Mouse (Mus musculus): ENCODE measurements around the gene Pou2f1. TPM values are rescaled to one million over a fixed set of nuclear protein-coding genes. Genes with fewer than 3 reads are reported as not detected.
A peak's percentile ranks its signal among the peaks of the same experiment; 100 is the strongest.

The Pou2f1 gene
- total RNA-seq, 2 experiments from 2014 or later: 14.2 to 18.0 TPM

GRCm38 (mm10) chr1:165969001-165969690 lies 33.3 kb downstream of the Pou2f1 start:
- intact Hi-C loops (cut with DNase I): loop anchor here (2.0 to 10.0 kb wide), 2 partner anchors 114 to 188 kb away; no protein-coding TSS in a partner anchor

GRCm38 (mm10) chr1:165967027-165967654 lies 35.3 kb downstream of the Pou2f1 start:
- intact Hi-C loops (cut with DNase I): loop anchor here (10.0 kb wide), 1 partner anchor 112 kb away; no protein-coding TSS in a partner anchor
- DNase-seq (ENCODE audit: low spot score in 2 of 2): peak; percentile 65 to 76

More at GRCm38 (mm10) chr1:165969001-165969690, 33.3 kb downstream of the Pou2f1 start:
- DNase-seq (ENCODE audit: low spot score in 2 of 2): no peak

- no peak for DNase-seq (ENCODE audit: low spot score in 2 of 2)
- intact Hi-C loops (cut with DNase I): loop anchor here (10.0 kb wide), 1 partner anchor 112 kb away; no protein-coding TSS in a partner anchor
Observed at GRCm38 (mm10) chr1:165966156-165966914, 36.1 kb downstream of the Pou2f1 start.

GRCm38 (mm10) chr1:165961676-165962364 lies 40.7 kb downstream of the Pou2f1 start:
- DNase-seq (ENCODE audit: low spot score in 2 of 2): no peak
- intact Hi-C loops (cut with DNase I): loop anchor here (10.0 kb wide), 1 partner anchor 107 kb away; no protein-coding TSS in a partner anchor

GRCm38 (mm10) chr1:165958159-165958558 lies 44.3 kb downstream of the Pou2f1 start:
- no peak for DNase-seq (ENCODE audit: low spot score in 2 of 2)

GRCm38 (mm10) chr1:165948214-165948813 lies 54.2 kb downstream of the Pou2f1 start:
- DNase-seq (ENCODE audit: low spot score in 2 of 2): no peak
- intact Hi-C loops (cut with DNase I): no loop called here

More at GRCm38 (mm10) chr1:165958159-165958558, 44.3 kb downstream of the Pou2f1 start:
- intact Hi-C loops (cut with DNase I): no loop called here

- DNase-seq (ENCODE audit: low spot score in 2 of 2): no peak
- intact Hi-C loops (cut with DNase I): no loop called here
Observed at GRCm38 (mm10) chr1:165943270-165943669, 59.2 kb downstream of the Pou2f1 start.

GRCm38 (mm10) chr1:165935466-165935818 lies 67.0 kb downstream of the Pou2f1 start:
- intact Hi-C loops (cut with DNase I): no loop called here
- DNase-seq (ENCODE audit: low spot score in 2 of 2): no peak

- peak; percentile 46 to 78 for DNase-seq (ENCODE audit: low spot score in 2 of 2)
- intact Hi-C loops (cut with DNase I): loop anchor here (5.0 kb wide), 1 partner anchor 62 kb away; no protein-coding TSS in a partner anchor
Observed at GRCm38 (mm10) chr1:165934648-165935465, 67.6 kb downstream of the Pou2f1 start.

GRCm38 (mm10) chr1:165933915-165934647 lies 68.4 kb downstream of the Pou2f1 start:
- intact Hi-C loops (cut with DNase I): loop anchor here (5.0 kb wide), 1 partner anchor 63 kb away; no protein-coding TSS in a partner anchor
- DNase-seq (ENCODE audit: low spot score in 2 of 2): no peak

GRCm38 (mm10) chr1:165932842-165933241 lies 69.6 kb downstream of the Pou2f1 start:
- DNase-seq (ENCODE audit: low spot score in 2 of 2): no peak
- intact Hi-C loops (cut with DNase I): loop anchor here (5.0 kb wide), 1 partner anchor 64 kb away; no protein-coding TSS in a partner anchor

- DNase-seq (ENCODE audit: low spot score in 2 of 2): no peak
- intact Hi-C loops (cut with DNase I): loop anchor here (5.0 kb wide), 1 partner anchor 67 kb away; no protein-coding TSS in a partner anchor
Observed at GRCm38 (mm10) chr1:165930510-165930909, 72.0 kb downstream of the Pou2f1 start.

- intact Hi-C loops (cut with DNase I): no loop called here
- DNase-seq (ENCODE audit: low spot score in 2 of 2): no peak
Observed at GRCm38 (mm10) chr1:165927507-165928279, 74.8 kb downstream of the Pou2f1 start.

GRCm38 (mm10) chr1:165925207-165925606 lies 77.3 kb downstream of the Pou2f1 start:
- DNase-seq (ENCODE audit: low spot score in 2 of 2): no peak
- intact Hi-C loops (cut with DNase I): no loop called here

- intact Hi-C loops (cut with DNase I): no loop called here
- no peak for DNase-seq (ENCODE audit: low spot score in 2 of 2)
Observed at GRCm38 (mm10) chr1:165922488-165922887, 80.0 kb downstream of the Pou2f1 start.

- DNase-seq (ENCODE audit: low spot score in 2 of 2): no peak
- intact Hi-C loops (cut with DNase I): no loop called here
Observed at GRCm38 (mm10) chr1:165921026-165921425, 81.5 kb downstream of the Pou2f1 start.

GRCm38 (mm10) chr1:165914416-165914801 lies 88.1 kb downstream of the Pou2f1 start:
- DNase-seq (ENCODE audit: low spot score in 2 of 2): no peak
- intact Hi-C loops (cut with DNase I): no loop called here

Data from left cerebral cortex, postnatal 14 days (tissue).